Mouse (Mus musculus) thymus, adult 2 months (tissue): ENCODE data around the gene Ythdc1. TPM values are rescaled to one million over a fixed set of nuclear protein-coding genes. Genes with fewer than 3 reads are reported as not detected.

ENCODE experiments used
- DNase-seq: peaks from one replicate; pipeline ENCODE4 v3.0.0; 2021
- H3K27ac ChIP-seq: fragments of 200-500 bp; 2 replicates; pipeline ENCODE4 v1.5.1; 2012; ENCODE audit warnings: low read length, control low read depth; ENCODE audit not compliant: control insufficient read depth, insufficient read depth
- H3K27me3 ChIP-seq: fragments of 200-500 bp; 2 replicates; pipeline ENCODE4 v1.6.1; 2012; ENCODE audit warnings: mild to moderate bottlenecking, low read length, moderate library complexity, mixed read lengths; ENCODE audit not compliant: control insufficient read depth, insufficient read depth
- H3K36me3 ChIP-seq: fragments of 200-500 bp; 2 replicates; pipeline ENCODE4 v1.6.1; 2012; ENCODE audit warnings: mild to moderate bottlenecking, low read length, moderate library complexity; ENCODE audit not compliant: control insufficient read depth, insufficient read depth
- H3K4me1 ChIP-seq: fragments of 200-500 bp; replicated peaks from 2 replicates; pipeline ENCODE4 v1.6.1; 2012; ENCODE audit warnings: low read length; ENCODE audit not compliant: control insufficient read depth, insufficient read depth
- H3K4me3 ChIP-seq: fragments of 200-500 bp; 2 replicates; pipeline ENCODE4 v1.5.1; 2012; ENCODE audit warnings: mild to moderate bottlenecking, low read length, control low read depth, moderate library complexity; ENCODE audit not compliant: control insufficient read depth, insufficient read depth
- CTCF ChIP-seq: fragments of 200-500 bp; IDR thresholded peaks from 2 replicates; pipeline ENCODE4 v1.5.1; 2012; ENCODE audit warnings: mild to moderate bottlenecking, control low read depth, low read length, moderate library complexity, borderline replicate concordance; ENCODE audit not compliant: control insufficient read depth, poor library complexity, insufficient read depth; ENCODE audit errors: extremely low read depth
- POLR2A ChIP-seq: fragments of 200-500 bp; IDR thresholded peaks from 2 replicates; pipeline ENCODE4 v1.6.1; 2012; ENCODE audit warnings: mild to moderate bottlenecking, low read length, control low read depth, moderate library complexity; ENCODE audit not compliant: control insufficient read depth, poor library complexity, insufficient read depth; ENCODE audit errors: extremely low read depth
- WGBS: fragments of 180-500 bp; shearing (Covaris S2); methylation state at CpG from one replicate; pipeline ENCODE4 v1.1.7; 2018; 5-methylcytosine and 5-hydroxymethylcytosine counted together
- polyA plus RNA-seq: library from polyadenylated mRNA; depleted of rRNA; stranded (reverse); fragments of >200 nt; gene quantifications from 2 replicates; pipeline ENCODE4 v1.2.3, GENCODE M21; 2012; rRNA removed

Gene Ythdc1
- polyA plus RNA-seq, result 30.6 and 36.2 TPM in 2 replicates

DNA sequence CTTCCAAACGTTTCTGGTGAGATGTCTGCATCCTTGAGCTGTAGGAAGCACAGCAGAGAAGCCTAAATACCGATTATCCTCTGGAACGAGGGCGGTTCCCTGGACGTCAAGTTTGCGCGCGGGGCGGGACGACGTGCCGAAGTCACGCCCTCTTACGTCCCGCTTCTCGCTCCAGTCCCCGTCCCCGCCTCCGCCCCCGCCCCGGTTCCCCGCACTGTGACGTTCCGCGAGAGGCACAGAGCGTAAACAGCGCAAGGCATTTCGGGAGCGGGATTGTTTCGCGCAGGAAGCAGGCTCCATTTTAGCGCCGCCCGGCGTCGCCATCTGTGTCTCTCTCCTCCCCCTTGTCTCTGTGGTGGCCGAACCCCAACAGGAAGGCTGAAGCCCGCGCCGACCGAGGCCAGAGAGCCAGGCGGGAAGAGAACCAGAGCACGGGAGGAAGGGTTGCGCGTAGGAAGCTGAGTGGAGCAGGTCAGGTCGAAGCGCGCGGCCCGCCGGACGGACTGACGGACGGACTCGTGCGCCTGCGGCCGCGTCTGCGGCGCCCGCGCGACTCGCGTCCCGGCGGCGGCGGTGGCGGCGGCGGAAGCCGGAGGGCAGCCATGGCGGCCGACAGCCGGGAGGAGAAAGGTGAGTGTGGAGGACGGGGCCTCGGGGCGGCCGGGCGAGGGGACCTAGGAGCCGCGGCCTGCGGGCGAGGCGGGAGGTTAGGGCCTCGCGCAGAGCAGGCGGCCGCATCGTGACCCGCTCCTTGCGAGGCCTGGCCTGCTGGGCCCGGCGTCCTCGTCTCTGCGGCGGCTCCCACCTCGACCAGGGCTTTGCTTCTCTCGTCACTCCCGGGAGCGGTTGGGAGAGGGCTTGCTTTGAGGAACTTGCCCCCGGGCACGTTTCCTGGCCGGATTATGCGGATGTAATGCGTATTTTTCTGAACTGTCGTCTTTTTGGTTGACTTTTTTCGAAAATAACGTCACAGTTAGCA is at the start of gene Ythdc1:
TSS of gene Ythdc1 (plus strand) at position 260 of the 979 bp plus-strand sequence.
- peak within 1 kb of the TSS; percentile 63 for H3K4me3 ChIP-seq
- TF ChIP-seq POLR2A, result peak; percentile 97
- 0 out of 2 replicates have a peak, but pooled peaks have one; percentile 33 for TF ChIP-seq CTCF
- H3K27me3 ChIP-seq, result no peaks in the 10 kb centered on the region
- peak; percentile 93 for DNase-seq
- peaks cover 5% of the 10 kb centered on the region for H3K4me1 ChIP-seq
- under 1% methylated on average over 108 of the region's 111 CpGs for WGBS
- H3K36me3 ChIP-seq, result no peaks in the 10 kb centered on the region
- peak within 1 kb of the TSS; percentile 85 for H3K27ac ChIP-seq

DNA sequence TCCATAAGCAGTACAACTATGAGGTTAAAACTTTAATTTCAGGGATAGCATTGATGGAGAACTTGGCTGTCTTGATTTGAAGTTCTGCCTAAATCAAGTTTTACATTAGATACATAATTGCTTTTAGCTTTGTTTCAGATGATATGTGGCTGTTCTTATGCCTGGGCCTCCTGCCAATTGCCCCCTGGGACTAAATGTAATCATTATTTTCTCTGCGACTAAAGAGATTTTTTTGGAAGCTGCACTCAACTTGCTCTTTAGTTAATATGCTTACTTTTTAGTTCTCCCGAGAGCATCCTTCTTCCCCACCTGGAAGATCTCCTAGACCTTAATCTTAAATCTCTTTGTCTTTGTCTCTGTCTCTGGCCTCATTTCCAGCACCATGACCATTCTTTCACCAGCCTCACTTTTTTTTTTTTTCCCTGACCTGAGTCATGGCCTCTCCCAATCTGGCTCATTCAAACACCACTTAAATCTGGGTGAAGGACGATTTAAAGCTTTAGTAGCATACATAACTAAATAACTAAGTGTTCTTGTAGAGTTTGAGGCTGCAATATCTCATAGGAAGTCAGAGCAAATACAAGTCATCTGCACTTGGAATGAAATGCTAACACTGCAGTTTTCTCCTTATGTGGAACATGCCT is 34.9 kb upstream of the Ythdc1 start:
- DNase-seq, result no peak
- Histone ChIP-seq H3K27ac (no peak overlapping the region), H3K4me3 (no peak overlapping the region), H3K36me3 (no peaks in the 10 kb centered on the region), H3K4me1 (no peaks in the 10 kb centered on the region), H3K27me3 (no peaks in the 10 kb centered on the region)
- WGBS, result 87% methylated on average over 3 of the region's 3 CpGs
- TF ChIP-seq CTCF, result no peak
- TF ChIP-seq POLR2A, result no peak

GRCm38 (mm10) chr5:86771010-86771409 is 33.0 kb upstream of the Ythdc1 start:
- no peak overlapping the region for H3K27ac ChIP-seq
- no peaks in the 10 kb centered on the region for H3K27me3 ChIP-seq
- no peaks in the 10 kb centered on the region for H3K4me1 ChIP-seq
- H3K36me3 ChIP-seq, result no peaks in the 10 kb centered on the region
- no peak for TF ChIP-seq POLR2A
- TF ChIP-seq CTCF, result no peak
- DNase-seq, result no peak
- no peak overlapping the region for H3K4me3 ChIP-seq

DNA sequence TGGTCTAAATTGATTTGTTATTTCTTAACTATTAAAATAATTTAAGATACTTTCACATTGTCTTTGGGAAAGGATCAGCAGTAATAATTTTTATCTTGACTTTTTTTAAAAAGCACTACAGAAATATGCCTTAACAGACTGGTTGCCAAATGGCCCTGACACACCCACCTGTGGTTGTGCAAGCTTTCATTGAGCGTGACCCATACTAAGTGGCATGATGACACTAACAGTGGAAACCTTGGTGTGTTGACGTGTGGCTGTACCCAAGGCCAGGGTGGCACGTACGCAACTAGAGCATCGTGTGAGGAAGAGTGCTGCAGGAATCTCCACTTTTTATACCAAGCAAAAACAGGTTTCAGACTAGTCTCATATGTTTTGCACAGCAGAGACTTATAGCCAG is 27.1 kb upstream of the Ythdc1 start:
- Histone ChIP-seq H3K27me3 (no peaks in the 10 kb centered on the region), H3K27ac (no peak overlapping the region), H3K36me3 (no peaks in the 10 kb centered on the region), H3K4me3 (no peak overlapping the region), H3K4me1 (no peaks in the 10 kb centered on the region)
- TF ChIP-seq POLR2A (no peak), CTCF (no peak)
- 96% methylated on average over 5 of the region's 5 CpGs for WGBS
- no peak for DNase-seq

DNA sequence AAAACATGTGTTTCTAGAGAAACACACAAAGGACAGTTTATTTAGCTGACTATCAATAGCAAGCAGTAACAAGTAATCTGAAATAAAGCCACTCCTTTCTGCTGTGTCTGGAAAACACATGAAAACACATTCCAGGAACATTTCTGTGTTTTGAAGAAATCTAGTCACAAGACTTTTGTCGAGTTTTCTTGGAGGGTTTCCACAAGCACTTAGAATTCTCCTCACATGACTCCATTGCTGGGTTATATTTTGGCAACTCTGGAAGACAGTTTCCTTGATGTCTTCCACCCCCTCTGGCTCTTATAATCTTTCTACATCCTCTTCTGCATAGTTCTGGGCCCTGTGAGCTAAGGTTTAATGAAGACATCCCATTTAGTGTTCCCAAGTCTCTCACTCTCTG is 25.6 kb upstream of the Ythdc1 start:
- DNase-seq, result no peak
- Histone ChIP-seq H3K4me1 (no peaks in the 10 kb centered on the region), H3K4me3 (no peak overlapping the region), H3K36me3 (no peaks in the 10 kb centered on the region), H3K27me3 (no peaks in the 10 kb centered on the region), H3K27ac (no peak overlapping the region)
- TF ChIP-seq CTCF, result no peak
- no peak for TF ChIP-seq POLR2A
- 81% methylated on average over 1 of the region's 1 CpGs for WGBS

DNA sequence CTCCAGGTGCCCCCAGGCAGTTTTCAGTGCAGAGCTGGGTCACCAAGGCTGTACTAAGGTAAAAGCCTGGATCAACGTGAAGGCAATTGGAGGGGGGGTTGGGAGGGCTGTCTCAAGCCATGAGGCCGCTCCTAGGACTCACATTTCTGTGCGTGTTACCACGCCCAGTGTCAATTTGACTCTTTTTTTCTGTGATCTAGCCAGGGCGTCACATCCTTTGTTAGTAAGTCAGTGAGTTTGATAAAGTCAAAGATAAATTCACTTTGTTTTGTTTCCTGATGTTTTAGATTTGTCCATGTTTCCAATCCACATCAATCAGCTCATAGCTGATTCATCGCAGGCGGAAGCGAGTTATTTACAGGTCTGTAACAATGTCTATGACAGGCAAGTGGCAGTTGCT is 21.0 kb upstream of the Ythdc1 start:
- WGBS, result 79% methylated on average over 8 of the region's 8 CpGs
- Histone ChIP-seq H3K27ac (no peak overlapping the region), H3K27me3 (no peaks in the 10 kb centered on the region), H3K4me1 (no peaks in the 10 kb centered on the region), H3K36me3 (no peaks in the 10 kb centered on the region), H3K4me3 (no peak overlapping the region)
- DNase-seq, result no peak
- TF ChIP-seq CTCF (no peak), POLR2A (no peak)
